12 mouse cellular contexts compared by ENCODE assay signal in the genomic region with DNA sequence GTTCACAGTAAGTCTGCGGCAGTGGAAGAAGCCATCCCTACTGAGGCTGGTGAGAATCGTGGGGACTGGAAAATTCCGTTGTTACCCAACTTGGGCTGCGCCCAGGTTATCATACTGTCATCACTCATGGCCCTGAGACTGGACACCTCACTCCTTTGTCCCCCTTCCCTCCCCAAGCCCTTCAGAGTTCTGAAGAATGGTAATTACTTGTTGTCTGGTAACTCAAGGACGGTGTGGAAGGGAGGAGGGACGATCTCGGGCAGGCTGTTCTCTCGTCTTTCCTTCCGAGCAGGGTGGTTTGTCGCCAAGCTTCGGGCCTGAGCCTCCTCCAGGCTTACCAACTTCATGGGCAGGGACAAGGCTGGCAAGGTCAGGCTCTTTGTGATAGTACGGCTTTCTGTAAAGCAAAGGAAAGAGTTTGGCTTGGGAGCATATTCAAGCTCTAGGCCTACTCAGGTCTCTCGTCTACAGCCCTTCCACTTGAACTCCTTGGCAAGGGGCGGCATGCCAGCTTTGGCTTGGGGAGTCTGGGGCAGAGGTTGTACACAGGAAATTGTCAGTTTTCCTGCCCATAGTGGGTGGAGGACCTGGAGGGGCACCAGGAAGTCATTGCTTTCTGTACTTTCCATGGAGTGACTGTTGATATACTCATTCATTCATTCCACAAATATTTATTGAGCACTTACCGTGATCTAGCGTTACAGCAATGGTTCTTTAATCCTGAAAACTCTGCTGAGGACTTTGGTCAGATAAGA.
A peak's percentile ranks its signal among the peaks of the same experiment; 100 is the strongest.
DNase-seq lines count a peak whose midpoint lies in the region; ATAC-seq lines count a peak whose summit lies in the region.
"Had no signal": no experiment of that assay in that cellular context is flagged by ENCODE, and none has a peak within 500 bp of the region (broad histone marks: within the 10 kb centered on the region; RNA-seq: fewer than 3 reads in every experiment).

No protein-coding gene starts in this region.

- H3K27ac ChIP-seq in heart, embryonic 16.5 days (ENCODE audit: low read length), result peak overlapping the region; percentile 68
- no peak overlapping the region for H3K27ac ChIP-seq in midbrain, embryonic 13.5 days
- H3K27ac ChIP-seq: hindbrain, postnatal 0 days; limb, embryonic 15.5 days; stomach, embryonic 15.5 days had no signal

- H3K9ac ChIP-seq in heart, embryonic 16.5 days (ENCODE audit: low read length), result no peak overlapping the region
- H3K9ac ChIP-seq in midbrain, embryonic 13.5 days (replicated peaks), result no peak overlapping the region
- H3K9ac ChIP-seq: limb, embryonic 15.5 days; stomach, embryonic 15.5 days had no signal

- no peaks in the 10 kb centered on the region for H3K27me3 ChIP-seq in heart, embryonic 16.5 days (ENCODE audit: control insufficient read depth, insufficient read depth, low read length)
- H3K27me3 ChIP-seq in midbrain, embryonic 13.5 days, result no peaks in the 10 kb centered on the region
- H3K27me3 ChIP-seq: CH12.LX; limb, embryonic 15.5 days; stomach, embryonic 15.5 days had no signal

- no peak for ATAC-seq in heart, embryonic 16.5 days (replicated peaks; ENCODE audit: extremely low read depth, insufficient read depth, low FRiP score)
- no peak for ATAC-seq in midbrain, embryonic 13.5 days
- ATAC-seq: hindbrain, postnatal 0 days had no signal

- WGBS in heart, embryonic 16.5 days, result 59% methylated on average over 16 of the region's 16 CpGs
- 96% methylated on average over 16 of the region's 16 CpGs for WGBS in midbrain, embryonic 13.5 days

- H3K36me3 ChIP-seq in heart, embryonic 16.5 days (ENCODE audit: control insufficient read depth, insufficient read depth), result peaks cover 67% of the 10 kb centered on the region
- no peaks in the 10 kb centered on the region for H3K36me3 ChIP-seq in midbrain, embryonic 13.5 days
- H3K36me3 ChIP-seq: stomach, embryonic 15.5 days had no signal

- no peak overlapping the region for H3K4me2 ChIP-seq in heart, embryonic 16.5 days (ENCODE audit: low read depth, low read length)
- H3K4me2 ChIP-seq in midbrain, embryonic 13.5 days (replicated peaks), result no peak overlapping the region
- H3K4me2 ChIP-seq: limb, embryonic 15.5 days; stomach, embryonic 15.5 days had no signal

- peak; percentile 8 for DNase-seq in kidney, postnatal 14 days
- no peak for DNase-seq in kidney, adult 18-20 months
- peak; percentile 48 for DNase-seq in adrenal gland, postnatal 25 days
- peak; percentile 93 for DNase-seq in lung, postnatal 25 days (ENCODE audit: low spot score)
- DNase-seq in embryo, embryonic 9.5 days (ENCODE audit: extremely low spot score), result no peak
- DNase-seq: cerebellum, adult 11-12 months had no signal

- H3K4me1 ChIP-seq in heart, embryonic 16.5 days (ENCODE audit: control insufficient read depth, insufficient read depth, low read length), result peaks cover 44% of the 10 kb centered on the region
- peaks cover 3% of the 10 kb centered on the region; the same call in 1 of the 2 replicates for H3K4me1 ChIP-seq in midbrain, embryonic 13.5 days (replicated peaks)
- H3K4me1 ChIP-seq: limb, embryonic 15.5 days; stomach, embryonic 15.5 days had no signal

- no peaks in the 10 kb centered on the region for H3K9me3 ChIP-seq in heart, embryonic 16.5 days (replicated peaks; ENCODE audit: control insufficient read depth, low read length)
- H3K9me3 ChIP-seq in midbrain, embryonic 13.5 days, result no peaks in the 10 kb centered on the region
- H3K9me3 ChIP-seq: limb, embryonic 15.5 days; stomach, embryonic 15.5 days had no signal

- H3K4me3 ChIP-seq in heart, embryonic 16.5 days (ENCODE audit: low read length), result no peak overlapping the region
- H3K4me3 ChIP-seq in midbrain, embryonic 13.5 days (replicated peaks), result no peak overlapping the region
- H3K4me3 ChIP-seq: limb, embryonic 15.5 days; stomach, embryonic 15.5 days had no signal

Comparison
In these comparisons a context has a peak if more than half of its experiments do, and no peak if none do; other contexts are left out.
1. DNase-seq: peak in kidney, postnatal 14 days (single experiment), adrenal gland, postnatal 25 days (single experiment) and lung, postnatal 25 days (single experiment); none in kidney, adult 18-20 months (single experiment) and embryo, embryonic 9.5 days (single experiment).